ENCODE assay signal across 8 mouse cellular contexts in genomic region chr7:105738948-105739347, GRCm38 (mm10). TPM values are rescaled to one million over a fixed set of nuclear protein-coding genes. Genes with fewer than 3 reads are reported as not detected.
A peak's percentile ranks its signal among the peaks of the same experiment; 100 is the strongest.
DNase-seq lines count a peak whose midpoint lies in the region; ATAC-seq and TF ChIP-seq lines count a peak whose summit lies in the region.

No protein-coding gene starts in this region.

- intact Hi-C loops in heart, adult 2 months (cut with DNase I), result loop anchor here (10.0 kb wide), 1 partner anchor 184 kb away; the partner anchor contains the start of gene Smpd1
- intact Hi-C loops in left cerebral cortex, postnatal 4 days (cut with DNase I), result loop anchor here (10.0 kb wide), 1 partner anchor 184 kb away; the partner anchor contains the start of gene Smpd1

- WGBS in heart, adult 2 months, result 16% methylated on average over 3 of the region's 3 CpGs
- WGBS in kidney, adult 2 months, result 33% methylated on average over 3 of the region's 3 CpGs
- 1% methylated on average over 3 of the region's 3 CpGs for WGBS in lung, embryonic 15.5 days
- 13% methylated on average over 3 of the region's 3 CpGs for WGBS in stomach, embryonic 14.5 days

- no peaks in the 10 kb centered on the region for H3K27me3 ChIP-seq in heart, adult 2 months (ENCODE audit: control insufficient read depth, insufficient read depth, low read length)
- H3K27me3 ChIP-seq in kidney, adult 2 months (replicated peaks; ENCODE audit: control insufficient read depth, insufficient read depth, low read length), result no peaks in the 10 kb centered on the region
- H3K27me3 ChIP-seq in lung, embryonic 15.5 days, result no peaks in the 10 kb centered on the region
- no peaks in the 10 kb centered on the region for H3K27me3 ChIP-seq in stomach, embryonic 14.5 days (ENCODE audit: control insufficient read depth, insufficient read depth, low read length)

- H3K4me3 ChIP-seq in heart, adult 2 months, result peak overlapping the region; percentile 83
- 0 out of 2 replicates have a peak overlapping the region, but pooled peaks have one; percentile 9 for H3K4me3 ChIP-seq in kidney, adult 2 months (ENCODE audit: insufficient read depth, low read depth, low read length)
- H3K4me3 ChIP-seq in lung, embryonic 15.5 days, result peak overlapping the region; percentile 90
- peak overlapping the region; percentile 70; the same call in 1 of the 2 replicates for H3K4me3 ChIP-seq in stomach, embryonic 14.5 days (ENCODE audit: low read depth, low read length)

- DNase-seq in CD4-positive helper T cell, adult 2 months (ENCODE audit: low read depth, low spot score), result peak; percentile 17
- DNase-seq in adrenal gland, postnatal 14 days, result peak; percentile 70
- DNase-seq in heart, adult 2 months, result peak; percentile 78 to 85
- DNase-seq in kidney, adult 2 months, result peak; percentile 84
- no peak for DNase-seq in left cerebral cortex, postnatal 4 days

- H3K9me3 ChIP-seq in lung, embryonic 15.5 days, result no peaks in the 10 kb centered on the region
- H3K9me3 ChIP-seq in stomach, embryonic 14.5 days (ENCODE audit: control insufficient read depth, low read depth, low read length), result no peaks in the 10 kb centered on the region

- peak overlapping the region; percentile 73 for H3K4me2 ChIP-seq in lung, embryonic 15.5 days
- H3K4me2 ChIP-seq in stomach, embryonic 14.5 days (replicated peaks; ENCODE audit: low read depth, low read length), result peak overlapping the region; percentile 71

- TF ChIP-seq POLR2A in heart, adult 2 months (IDR thresholded peaks at IDR 0.05; ENCODE audit: insufficient read depth, low read depth, low read length), result peak; percentile 88
- peak; percentile 11 for TF ChIP-seq POLR2A in kidney, adult 2 months (IDR thresholded peaks at IDR 0.05; ENCODE audit: low read depth, low read length)

- H3K9ac ChIP-seq in heart, adult 2 months (ENCODE audit: low read depth, low read length), result peak overlapping the region; percentile 45
- 0 out of 2 replicates have a peak overlapping the region, but pooled peaks have one; percentile 14 for H3K9ac ChIP-seq in lung, embryonic 15.5 days
- H3K9ac ChIP-seq in stomach, embryonic 14.5 days (replicated peaks; ENCODE audit: low read depth, low read length), result no peak overlapping the region; the same call in 1 of the 2 replicates

- peak overlapping the region; percentile 99 for H3K27ac ChIP-seq in heart, adult 2 months
- peak overlapping the region; percentile 88 for H3K27ac ChIP-seq in kidney, adult 2 months (ENCODE audit: insufficient read depth, low read depth, low read length)
- H3K27ac ChIP-seq in lung, embryonic 15.5 days, result peak overlapping the region; percentile 94
- H3K27ac ChIP-seq in stomach, embryonic 14.5 days (ENCODE audit: low read length), result peak overlapping the region; percentile 96

- H3K79me2 ChIP-seq in heart, adult 2 months (replicated peaks; ENCODE audit: control insufficient read depth, insufficient read depth, low read length), result no peaks in the 10 kb centered on the region

- peaks cover 10% of the 10 kb centered on the region for H3K36me3 ChIP-seq in heart, adult 2 months (ENCODE audit: control insufficient read depth, insufficient read depth, low read length)
- no peaks in the 10 kb centered on the region; the same call in 1 of the 2 replicates for H3K36me3 ChIP-seq in kidney, adult 2 months (ENCODE audit: control insufficient read depth, insufficient read depth, low read length)
- H3K36me3 ChIP-seq in lung, embryonic 15.5 days, result peaks cover 43% of the 10 kb centered on the region
- peaks cover 28% of the 10 kb centered on the region for H3K36me3 ChIP-seq in stomach, embryonic 14.5 days (ENCODE audit: control insufficient read depth, insufficient read depth, low read length)

- no peak for TF ChIP-seq CTCF in heart, adult 2 months (IDR thresholded peaks at IDR 0.05)
- no peak for TF ChIP-seq CTCF in kidney, adult 2 months (conservative IDR thresholded peaks at IDR 0.05; ENCODE audit: insufficient read depth, insufficient read length, low read depth, low read length)

- H3K4me1 ChIP-seq in heart, adult 2 months (ENCODE audit: control insufficient read depth, insufficient read depth, low read length), result peaks cover 10% of the 10 kb centered on the region
- H3K4me1 ChIP-seq in kidney, adult 2 months (ENCODE audit: control insufficient read depth, insufficient read depth, low read length), result peaks cover 15% of the 10 kb centered on the region; the same call in 1 of the 2 replicates
- peaks cover 48% of the 10 kb centered on the region for H3K4me1 ChIP-seq in lung, embryonic 15.5 days
- peaks cover 23% of the 10 kb centered on the region for H3K4me1 ChIP-seq in stomach, embryonic 14.5 days (ENCODE audit: control insufficient read depth, insufficient read depth, low read length)

- TF ChIP-seq EP300 in heart, adult 2 months (IDR thresholded peaks at IDR 0.05; ENCODE audit: insufficient read depth, low read depth, low read length), result peak; percentile 72

- ATAC-seq in lung, embryonic 15.5 days (ENCODE audit: borderline replicate concordance, extremely low read depth, low FRiP score, low TSS enrichment), result peak; percentile 80
- ATAC-seq in stomach, embryonic 14.5 days (ENCODE audit: insufficient number of reproducible peaks, insufficient read depth, low FRiP score, low read depth), result peak; percentile 53
- no peak for ATAC-seq in inflammation-experienced regulatory T-cells, adult 6 months

RNA-seq across cellular contexts. Expression of gene Rrp8, which starts 1.8 kb away (rescaled TPM):
- total RNA-seq in adrenal gland, postnatal 14 days (2021), result 16.2 and 19.3 TPM in 2 replicates
- 10 to 100 TPM in 1 of 2 experiments, 1 to 10 TPM in 1; 9.2 to 10.8 TPM for total RNA-seq in heart, adult 2 months (2021)
- 4.4 and 8.0 TPM in 2 replicates for polyA plus RNA-seq in heart, adult 2 months (2012; rRNA removed)
- 7.5 TPM in 2 replicates for polyA plus RNA-seq in kidney, adult 2 months (2012; rRNA removed)
- polyA plus RNA-seq in lung, embryonic 15.5 days (2015; fragmentation: Nextera tagmentation; extraction: Ambion mirVana), result 39.6 and 41.4 TPM in 2 replicates
- polyA plus RNA-seq in stomach, embryonic 14.5 days (2014; fragmentation: Nextera tagmentation; extraction: Ambion mirVana), result 39.0 and 40.2 TPM in 2 replicates
- 10 to 100 TPM; 14.9 to 21.8 (median 19.9) TPM for polyA plus RNA-seq in inflammation-experienced regulatory T-cells, adult 6 months (2017; shearing (Covaris generic))
- 10 to 100 TPM; 11.3 to 13.9 TPM for total RNA-seq in left cerebral cortex, postnatal 4 days (2021)

RNA-seq across cellular contexts. Expression of gene Ilk, which starts 2.6 kb away (rescaled TPM):
- 133 and 145 TPM in 2 replicates for total RNA-seq in adrenal gland, postnatal 14 days (2021)
- 10 to 100 TPM; 81.4 to 84.4 TPM for total RNA-seq in heart, adult 2 months (2021)
- polyA plus RNA-seq in heart, adult 2 months (2012; rRNA removed), result 127 and 168 TPM in 2 replicates
- 128 and 137 TPM in 2 replicates for polyA plus RNA-seq in kidney, adult 2 months (2012; rRNA removed)
- 383 and 394 TPM in 2 replicates for polyA plus RNA-seq in lung, embryonic 15.5 days (2015; fragmentation: Nextera tagmentation; extraction: Ambion mirVana)
- 373 and 394 TPM in 2 replicates for polyA plus RNA-seq in stomach, embryonic 14.5 days (2014; fragmentation: Nextera tagmentation; extraction: Ambion mirVana)
- polyA plus RNA-seq in inflammation-experienced regulatory T-cells, adult 6 months (2017; shearing (Covaris generic)), result 100 to 1,000 TPM; 152 to 175 (median 153) TPM
- total RNA-seq in left cerebral cortex, postnatal 4 days (2021), result 100 to 1,000 TPM; 113 to 114 TPM

RNA-seq across cellular contexts. Expression of gene Taf10, which starts 5.2 kb away (rescaled TPM):
- total RNA-seq in adrenal gland, postnatal 14 days (2021), result 161 and 179 TPM in 2 replicates
- 100 to 1,000 TPM; 110 to 115 TPM for total RNA-seq in heart, adult 2 months (2021)
- polyA plus RNA-seq in heart, adult 2 months (2012; rRNA removed), result 158 and 176 TPM in 2 replicates
- polyA plus RNA-seq in kidney, adult 2 months (2012; rRNA removed), result 423 and 437 TPM in 2 replicates
- 131 and 136 TPM in 2 replicates for polyA plus RNA-seq in lung, embryonic 15.5 days (2015; fragmentation: Nextera tagmentation; extraction: Ambion mirVana)
- polyA plus RNA-seq in stomach, embryonic 14.5 days (2014; fragmentation: Nextera tagmentation; extraction: Ambion mirVana), result 133 and 135 TPM in 2 replicates
- polyA plus RNA-seq in inflammation-experienced regulatory T-cells, adult 6 months (2017; shearing (Covaris generic)), result 10 to 100 TPM; 12.4 to 25.1 (median 14.3) TPM
- 100 to 1,000 TPM; 109 to 110 TPM for total RNA-seq in left cerebral cortex, postnatal 4 days (2021)

RNA-seq across cellular contexts. Expression of gene Tpp1, which starts 13.1 kb away (rescaled TPM):
- 74.8 and 75.4 TPM in 2 replicates for total RNA-seq in adrenal gland, postnatal 14 days (2021)
- 10 to 100 TPM; 42.1 to 50.3 TPM for total RNA-seq in heart, adult 2 months (2021)
- 66.1 and 90.0 TPM in 2 replicates for polyA plus RNA-seq in heart, adult 2 months (2012; rRNA removed)
- polyA plus RNA-seq in kidney, adult 2 months (2012; rRNA removed), result 251 and 309 TPM in 2 replicates
- 73.4 and 78.8 TPM in 2 replicates for polyA plus RNA-seq in lung, embryonic 15.5 days (2015; fragmentation: Nextera tagmentation; extraction: Ambion mirVana)
- polyA plus RNA-seq in stomach, embryonic 14.5 days (2014; fragmentation: Nextera tagmentation; extraction: Ambion mirVana), result 79.9 and 80.2 TPM in 2 replicates
- polyA plus RNA-seq in inflammation-experienced regulatory T-cells, adult 6 months (2017; shearing (Covaris generic)), result 100 to 1,000 TPM in 2 of 3 experiments, 10 to 100 TPM in 1; 92.5 to 132 (median 131) TPM
- 10 to 100 TPM; 16.0 to 24.7 TPM for total RNA-seq in left cerebral cortex, postnatal 4 days (2021)

RNA-seq across cellular contexts. Expression of gene Dchs1, which starts 48.5 kb away (rescaled TPM):
- total RNA-seq in adrenal gland, postnatal 14 days (2021), result 11.7 and 14.6 TPM in 2 replicates
- 1 to 10 TPM; 7.2 to 8.5 TPM for total RNA-seq in heart, adult 2 months (2021)
- 8.0 and 11.0 TPM in 2 replicates for polyA plus RNA-seq in heart, adult 2 months (2012; rRNA removed)
- 5.9 and 7.1 TPM in 2 replicates for polyA plus RNA-seq in kidney, adult 2 months (2012; rRNA removed)
- polyA plus RNA-seq in lung, embryonic 15.5 days (2015; fragmentation: Nextera tagmentation; extraction: Ambion mirVana), result 9.3 and 9.4 TPM in 2 replicates
- 18.7 and 20.5 TPM in 2 replicates for polyA plus RNA-seq in stomach, embryonic 14.5 days (2014; fragmentation: Nextera tagmentation; extraction: Ambion mirVana)
- under 1 TPM in 1 of 3 experiments, not detected in 2; 0.08 TPM for polyA plus RNA-seq in inflammation-experienced regulatory T-cells, adult 6 months (2017; shearing (Covaris generic))
- 10 to 100 TPM; 84.6 to 90.6 TPM for total RNA-seq in left cerebral cortex, postnatal 4 days (2021)

Comparison
In these comparisons a context has a peak if more than half of its experiments do, and no peak if none do; other contexts are left out.
1. H3K4me3 ChIP-seq: peak in every context shown above with its lines; median percentile 90 in lung, embryonic 15.5 days; 83 in heart, adult 2 months; 70 in stomach, embryonic 14.5 days; 9 in kidney, adult 2 months.